Mouse (Mus musculus) myocyte (in vitro differentiated cells): ENCODE measurements around the gene Gng10.

Source experiments
- CEBPB ChIP-seq: IDR thresholded peaks from 2 replicates; pipeline ENCODE4 v1.6.1; 2011; ENCODE audit warnings: mild to moderate bottlenecking, moderate library complexity; ENCODE audit not compliant: poor library complexity, insufficient read depth, severe bottlenecking
- E2F4 ChIP-seq: IDR thresholded peaks from one replicate; pipeline ENCODE4 v1.6.1; 2011; ENCODE audit warnings: mild to moderate bottlenecking, control low read depth, moderate library complexity; ENCODE audit not compliant: insufficient read depth
- MAX ChIP-seq: IDR thresholded peaks from one replicate; pipeline ENCODE4 v1.6.1; 2011; ENCODE audit warnings: low read depth, mild to moderate bottlenecking, control low read depth
- MYOD1 ChIP-seq, 3 experiments: IDR thresholded peaks; one replicate each; pipeline ENCODE4 v1.6.1; 2011; ENCODE audit warnings: control low read depth in 2 of 3, low read depth in 2 of 3, mild to moderate bottlenecking in 2 of 3, moderate library complexity in 1 of 3; ENCODE audit not compliant: insufficient read length in 2 of 3, control insufficient read depth in 1 of 3
- POLR2A ChIP-seq: IDR thresholded peaks from one replicate; pipeline ENCODE4 v1.6.1; 2011; ENCODE audit warnings: low read depth, mild to moderate bottlenecking, control low read depth, moderate library complexity; ENCODE audit not compliant: insufficient read length
- POLR2AphosphoS2 ChIP-seq: IDR thresholded peaks from one replicate; pipeline ENCODE4 v1.6.1; 2011; ENCODE audit warnings: low read depth, control low read depth; ENCODE audit not compliant: insufficient read length
- REST ChIP-seq: IDR thresholded peaks from one replicate; pipeline ENCODE4 v1.6.1; 2011; ENCODE audit warnings: mild to moderate bottlenecking, control low read depth, moderate library complexity; ENCODE audit not compliant: insufficient read depth, insufficient read length
- SRF ChIP-seq: IDR thresholded peaks from one replicate; pipeline ENCODE4 v1.6.1; 2011; ENCODE audit warnings: low read depth; ENCODE audit not compliant: control insufficient read depth, insufficient read length
- TCF12 ChIP-seq: IDR thresholded peaks from one replicate; pipeline ENCODE4 v1.6.1; 2011; ENCODE audit warnings: mild to moderate bottlenecking, control low read depth; ENCODE audit not compliant: poor library complexity, insufficient read depth, severe bottlenecking
- TCF3 ChIP-seq: IDR thresholded peaks from one replicate; pipeline ENCODE4 v1.6.1; 2011; ENCODE audit warnings: low read depth, control low read depth; ENCODE audit not compliant: insufficient read length
- USF1 ChIP-seq: IDR thresholded peaks from one replicate; pipeline ENCODE4 v1.6.1; 2011; ENCODE audit warnings: low read depth, mild to moderate bottlenecking, control low read depth, moderate library complexity

DNA sequence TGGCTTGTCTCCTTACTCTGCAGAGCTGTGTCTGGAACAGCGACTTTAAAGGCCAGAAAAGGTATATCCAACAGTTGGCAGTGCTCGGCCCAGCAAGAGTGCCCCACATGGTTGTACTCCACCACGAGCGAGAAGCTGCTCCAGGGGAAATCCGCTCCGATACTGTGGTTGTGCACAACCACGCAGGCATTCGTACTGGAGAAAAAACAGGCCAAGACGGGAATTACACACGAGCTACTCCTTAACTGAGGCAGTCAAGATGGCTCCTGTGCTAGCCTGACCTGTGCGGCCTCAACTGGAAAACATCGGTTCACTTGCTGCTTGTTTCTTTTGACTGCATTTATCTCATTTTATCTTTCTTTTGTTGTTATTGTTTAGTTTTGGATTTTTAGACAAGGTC lies 27.6 kb downstream of the Gng10 start:
- TF ChIP-seq POLR2A: no peak
- TF ChIP-seq USF1: no peak
- no peak for TF ChIP-seq E2F4
- TF ChIP-seq MAX: no peak
- no peak for TF ChIP-seq SRF
- TF ChIP-seq REST: no peak
- no peak for TF ChIP-seq POLR2AphosphoS2
- no peak for TF ChIP-seq TCF12
- TF ChIP-seq TCF3: no peak
- TF ChIP-seq MYOD1 (IDR thresholded peaks at IDR 0.05; ENCODE audit: control insufficient read depth in 1 of 3, insufficient read length in 2 of 3, low read depth in 2 of 3): no peak
- no peak for TF ChIP-seq CEBPB
